Mouse (Mus musculus) layer of hippocampus, adult 2 months (tissue): ENCODE data around the gene Hormad2. TPM values are rescaled to one million over a fixed set of nuclear protein-coding genes. Genes with fewer than 3 reads are reported as not detected.
A peak's percentile ranks its signal among the peaks of the same experiment; 100 is the strongest.

Source experiments
- DNase-seq, 2 experiments: peaks; one replicate each; pipeline ENCODE4 v3.0.0; 2022; ENCODE audit warnings: low spot score in 2 of 2
- H3K27ac ChIP-seq: fragments of 200-600 bp; 2 replicates; pipeline ENCODE4 v1.8.1; 2022
- H3K4me3 ChIP-seq: fragments of 200-600 bp; 2 replicates; pipeline ENCODE4 v1.8.1; 2022; ENCODE audit warnings: mild to moderate bottlenecking
- CTCF ChIP-seq: fragments of 200-600 bp; conservative IDR thresholded peaks from 2 replicates; pipeline ENCODE4 v1.8.1; 2022; ENCODE audit warnings: antibody characterized with exemption, mild to moderate bottlenecking, moderate library complexity
- total RNA-seq, 2 experiments: library from RNA; stranded (reverse); gene quantifications; 2 replicates each; pipeline ENCODE4 v1.2.3; 2021

Hormad2 gene
- total RNA-seq, 2 experiments from 2014 or later: not detected

GRCm38 (mm10) chr11:4352637-4353036 lies 88.3 kb downstream of the Hormad2 start:
- no peak overlapping the region for H3K4me3 ChIP-seq
- no peak for TF ChIP-seq CTCF
- no peak for DNase-seq
- no peak overlapping the region for H3K27ac ChIP-seq

GRCm38 (mm10) chr11:4343926-4344325 lies 97.0 kb downstream of the Hormad2 start:
- no peak for TF ChIP-seq CTCF
- no peak for DNase-seq
- Histone ChIP-seq H3K4me3 (no peak overlapping the region), H3K27ac (no peak overlapping the region)

GRCm38 (mm10) chr11:4342027-4342426 lies 98.9 kb downstream of the Hormad2 start:
- DNase-seq: peak; percentile 13 to 16
- Histone ChIP-seq H3K4me3 (no peak overlapping the region), H3K27ac (no peak overlapping the region)
- no peak for TF ChIP-seq CTCF

GRCm38 (mm10) chr11:4340109-4340779 lies 100.7 kb downstream of the Hormad2 start:
- no peak overlapping the region for H3K4me3 ChIP-seq
- no peak for TF ChIP-seq CTCF
- DNase-seq: no peak

GRCm38 (mm10) chr11:4339275-4339674 lies 101.6 kb downstream of the Hormad2 start:
- DNase-seq: no peak
- Histone ChIP-seq H3K4me3 (no peak overlapping the region), H3K27ac (no peak overlapping the region)
- TF ChIP-seq CTCF: no peak

More at GRCm38 (mm10) chr11:4340109-4340779, 100.7 kb downstream of the Hormad2 start:
- H3K27ac ChIP-seq: no peak overlapping the region

- no peak for DNase-seq
- Histone ChIP-seq H3K27ac (no peak overlapping the region), H3K4me3 (no peak overlapping the region)
- TF ChIP-seq CTCF: no peak
These were observed 104.1 kb downstream of the Hormad2 start for GRCm38 (mm10) chr11:4336693-4337283.

GRCm38 (mm10) chr11:4335810-4336692 lies 104.9 kb downstream of the Hormad2 start:
- Histone ChIP-seq H3K4me3 (no peak overlapping the region), H3K27ac (no peak overlapping the region)
- TF ChIP-seq CTCF: no peak
- DNase-seq: no peak

- DNase-seq: no peak
- Histone ChIP-seq H3K27ac (no peak overlapping the region), H3K4me3 (no peak overlapping the region)
- TF ChIP-seq CTCF: no peak
These were observed 107.9 kb downstream of the Hormad2 start for GRCm38 (mm10) chr11:4332961-4333360.

GRCm38 (mm10) chr11:4328188-4328587 lies 112.7 kb downstream of the Hormad2 start:
- no peak overlapping the region for H3K27ac ChIP-seq
- TF ChIP-seq CTCF: no peak

GRCm38 (mm10) chr11:4323481-4323880 lies 117.4 kb downstream of the Hormad2 start:
- TF ChIP-seq CTCF: no peak
- no peak for DNase-seq
- Histone ChIP-seq H3K27ac (no peak overlapping the region), H3K4me3 (no peak overlapping the region)

More at GRCm38 (mm10) chr11:4328188-4328587, 112.7 kb downstream of the Hormad2 start:
- no peak overlapping the region for H3K4me3 ChIP-seq
- DNase-seq: no peak

GRCm38 (mm10) chr11:4322943-4323342 lies 118.0 kb downstream of the Hormad2 start:
- no peak overlapping the region for H3K4me3 ChIP-seq
- DNase-seq: no peak
- TF ChIP-seq CTCF: no peak
- no peak overlapping the region for H3K27ac ChIP-seq

GRCm38 (mm10) chr11:4320876-4321275 lies 120.0 kb downstream of the Hormad2 start:
- no peak for DNase-seq
- H3K4me3 ChIP-seq: no peak overlapping the region
- H3K27ac ChIP-seq: no peak overlapping the region
- no peak for TF ChIP-seq CTCF
